In genomic region chr11:22972746-22973526, GRCm38 (mm10) we compare ENCODE assay signal across 8 mouse cellular contexts. TPM values are rescaled to one million over a fixed set of nuclear protein-coding genes. Genes with fewer than 3 reads are reported as not detected.
DNase-seq lines count a peak whose midpoint lies in the region; ATAC-seq and TF ChIP-seq lines count a peak whose summit lies in the region.

No protein-coding gene starts in this region.

- 48% methylated on average over 44 of the region's 46 CpGs for WGBS in forebrain, embryonic 10.5 days
- WGBS in heart, embryonic 15.5 days = 46% methylated on average over 44 of the region's 46 CpGs
- WGBS in liver, embryonic 15.5 days (ENCODE audit: insufficient replicate concordance) = 52% methylated on average over 45 of the region's 46 CpGs
- 50% methylated on average over 44 of the region's 46 CpGs for WGBS in neural tube, embryonic 11.5 days
- WGBS in stomach, embryonic 16.5 days = 43% methylated on average over 44 of the region's 46 CpGs

- peaks cover 43% of the 10 kb centered on the region for H3K36me3 ChIP-seq in E14TG2a.4 (ENCODE audit: insufficient read depth, low read length)
- H3K36me3 ChIP-seq in forebrain, embryonic 10.5 days (replicated peaks) = peaks cover 64% of the 10 kb centered on the region
- H3K36me3 ChIP-seq in heart, embryonic 15.5 days = peaks cover 16% of the 10 kb centered on the region; the same call in 1 of the 2 replicates
- H3K36me3 ChIP-seq in liver, embryonic 15.5 days (replicated peaks) = peaks cover 21% of the 10 kb centered on the region
- no peaks in the 10 kb centered on the region; the same call in 1 of the 2 replicates for H3K36me3 ChIP-seq in neural tube, embryonic 11.5 days (ENCODE audit: control insufficient read depth, insufficient read depth, low read length)
- H3K36me3 ChIP-seq in stomach, embryonic 16.5 days (ENCODE audit: control insufficient read depth, insufficient read depth, low read length) = peaks cover 3% of the 10 kb centered on the region; the same call in 1 of the 2 replicates

- peak overlapping the region; percentile 78 for H3K4me2 ChIP-seq in heart, embryonic 15.5 days
- H3K4me2 ChIP-seq in liver, embryonic 15.5 days = peak overlapping the region; percentile 72
- peak overlapping the region; percentile 71 for H3K4me2 ChIP-seq in neural tube, embryonic 11.5 days (ENCODE audit: low read depth)
- peak overlapping the region; percentile 73 for H3K4me2 ChIP-seq in stomach, embryonic 16.5 days (ENCODE audit: low read depth, low read length)

- no peaks in the 10 kb centered on the region for H3K27me3 ChIP-seq in E14TG2a.4 (ENCODE audit: insufficient read depth, low read length)
- no peaks in the 10 kb centered on the region for H3K27me3 ChIP-seq in forebrain, embryonic 10.5 days (ENCODE audit: poor library complexity, severe bottlenecking)
- H3K27me3 ChIP-seq in heart, embryonic 15.5 days = no peaks in the 10 kb centered on the region
- no peaks in the 10 kb centered on the region for H3K27me3 ChIP-seq in liver, embryonic 15.5 days
- H3K27me3 ChIP-seq in neural tube, embryonic 11.5 days (ENCODE audit: control insufficient read depth, insufficient read depth, low read length) = no peaks in the 10 kb centered on the region
- H3K27me3 ChIP-seq in stomach, embryonic 16.5 days (ENCODE audit: control insufficient read depth, insufficient read depth, low read length) = no peaks in the 10 kb centered on the region

- H3K27ac ChIP-seq in forebrain, embryonic 10.5 days = peak overlapping the region; percentile 84
- peak overlapping the region; percentile 79 for H3K27ac ChIP-seq in heart, embryonic 15.5 days
- H3K27ac ChIP-seq in liver, embryonic 15.5 days (replicated peaks) = peak overlapping the region; percentile 97
- no peak overlapping the region for H3K27ac ChIP-seq in neural tube, embryonic 11.5 days (ENCODE audit: low read depth, low read length)
- peak overlapping the region; percentile 87 for H3K27ac ChIP-seq in stomach, embryonic 16.5 days (ENCODE audit: low read length)

- peak overlapping the region; percentile 53 for H3K9ac ChIP-seq in heart, embryonic 15.5 days
- H3K9ac ChIP-seq in liver, embryonic 15.5 days = peak overlapping the region; percentile 68
- peak overlapping the region; percentile 52 for H3K9ac ChIP-seq in neural tube, embryonic 11.5 days (ENCODE audit: low read length)
- peak overlapping the region; percentile 69 for H3K9ac ChIP-seq in stomach, embryonic 16.5 days (ENCODE audit: low read length)

- peaks cover 31% of the 10 kb centered on the region for H3K4me1 ChIP-seq in E14TG2a.4 (replicated peaks; ENCODE audit: low read depth, low read length)
- H3K4me1 ChIP-seq in forebrain, embryonic 10.5 days = peaks cover 38% of the 10 kb centered on the region
- H3K4me1 ChIP-seq in heart, embryonic 15.5 days (replicated peaks) = peaks cover 13% of the 10 kb centered on the region
- H3K4me1 ChIP-seq in liver, embryonic 15.5 days (replicated peaks) = peaks cover 25% of the 10 kb centered on the region
- H3K4me1 ChIP-seq in neural tube, embryonic 11.5 days (ENCODE audit: control insufficient read depth, insufficient read depth, low read length) = no peaks in the 10 kb centered on the region
- peaks cover 4% of the 10 kb centered on the region; the same call in 1 of the 2 replicates for H3K4me1 ChIP-seq in stomach, embryonic 16.5 days (ENCODE audit: control insufficient read depth, insufficient read depth, low read length)

- DNase-seq in c-Kit-positive CD71-positive TER-119-negative erythroid progenitor cells, embryonic 14.5 days (ENCODE audit: low read depth) = peak; percentile 62
- DNase-seq in forebrain, embryonic 10.5 days (ENCODE audit: extremely low spot score, low spot score) = peak; percentile 73
- DNase-seq in kidney, postnatal 14 days = peak; percentile 89
- DNase-seq in neural tube, embryonic 11.5 days (ENCODE audit: low spot score) = peak; percentile 78

- H3K4me3 ChIP-seq in E14TG2a.4 (replicated peaks; ENCODE audit: low read length) = peak overlapping the region; percentile 84
- peak overlapping the region; percentile 52 for H3K4me3 ChIP-seq in forebrain, embryonic 10.5 days
- peak overlapping the region; percentile 58 for H3K4me3 ChIP-seq in heart, embryonic 15.5 days
- peak overlapping the region; percentile 66 for H3K4me3 ChIP-seq in liver, embryonic 15.5 days (replicated peaks)
- H3K4me3 ChIP-seq in neural tube, embryonic 11.5 days (ENCODE audit: low read depth, low read length) = peak overlapping the region; percentile 40
- peak overlapping the region; percentile 61 for H3K4me3 ChIP-seq in stomach, embryonic 16.5 days (replicated peaks; ENCODE audit: low read length)

- H3K9me3 ChIP-seq in E14TG2a.4 (ENCODE audit: low read length) = peaks cover 89% of the 10 kb centered on the region
- peaks cover 39% of the 10 kb centered on the region for H3K9me3 ChIP-seq in forebrain, embryonic 10.5 days
- H3K9me3 ChIP-seq in heart, embryonic 15.5 days (replicated peaks) = no peaks in the 10 kb centered on the region
- H3K9me3 ChIP-seq in liver, embryonic 15.5 days (replicated peaks) = no peaks in the 10 kb centered on the region
- peaks cover 12% of the 10 kb centered on the region for H3K9me3 ChIP-seq in neural tube, embryonic 11.5 days (ENCODE audit: control insufficient read depth, low read length)
- peaks cover 21% of the 10 kb centered on the region for H3K9me3 ChIP-seq in stomach, embryonic 16.5 days (replicated peaks; ENCODE audit: control insufficient read depth, low read length)

- peak; percentile 51 for ATAC-seq in heart, embryonic 15.5 days (replicated peaks; ENCODE audit: insufficient number of reproducible peaks, insufficient read depth, low FRiP score, low read depth)
- ATAC-seq in liver, embryonic 15.5 days (ENCODE audit: insufficient read depth) = peak; percentile 53
- ATAC-seq in neural tube, embryonic 11.5 days (ENCODE audit: insufficient read depth, low FRiP score, low TSS enrichment) = peak; percentile 69
- peak; percentile 74 for ATAC-seq in stomach, embryonic 16.5 days (ENCODE audit: insufficient read depth, low FRiP score)

- no peak for TF ChIP-seq CTCF in E14TG2a.4 (conservative IDR thresholded peaks at IDR 0.05; ENCODE audit: low read length)

RNA-seq across cellular contexts. Expression of gene Zrsr1, which starts 1.1 kb away (rescaled TPM):
- polyA plus RNA-seq in forebrain, embryonic 10.5 days (2016; fragmentation: Nextera tagmentation; extraction: Ambion mirVana) = 2.4 and 2.8 TPM in 2 replicates
- 2.4 and 2.7 TPM in 2 replicates for polyA plus RNA-seq in heart, embryonic 15.5 days (2015; fragmentation: Nextera tagmentation; extraction: Ambion mirVana)
- 1.9 and 2.6 TPM in 2 replicates for polyA plus RNA-seq in liver, embryonic 15.5 days (2015; fragmentation: Nextera tagmentation; extraction: Ambion mirVana)
- polyA plus RNA-seq in neural tube, embryonic 11.5 days (2014; fragmentation: Nextera tagmentation; extraction: Ambion mirVana) = 4.8 and 5.2 TPM in 2 replicates
- polyA plus RNA-seq in stomach, embryonic 16.5 days (2015; fragmentation: Nextera tagmentation; extraction: Ambion mirVana) = 2.4 and 3.2 TPM in 2 replicates

RNA-seq across cellular contexts. Expression of gene Gm28048, which starts 9.0 kb away (rescaled TPM):
- 4.3 and 4.4 TPM in 2 replicates for polyA plus RNA-seq in forebrain, embryonic 10.5 days (2016; fragmentation: Nextera tagmentation; extraction: Ambion mirVana)
- 6.9 and 10.8 TPM in 2 replicates for polyA plus RNA-seq in heart, embryonic 15.5 days (2015; fragmentation: Nextera tagmentation; extraction: Ambion mirVana)
- polyA plus RNA-seq in liver, embryonic 15.5 days (2015; fragmentation: Nextera tagmentation; extraction: Ambion mirVana) = 8.9 and 9.2 TPM in 2 replicates
- polyA plus RNA-seq in neural tube, embryonic 11.5 days (2014; fragmentation: Nextera tagmentation; extraction: Ambion mirVana) = 5.7 and 5.9 TPM in 2 replicates
- 14.5 and 17.9 TPM in 2 replicates for polyA plus RNA-seq in stomach, embryonic 16.5 days (2015; fragmentation: Nextera tagmentation; extraction: Ambion mirVana)

RNA-seq across cellular contexts. Expression of gene Commd1, which starts 9.2 kb away (rescaled TPM):
- 385 and 388 TPM in 2 replicates for polyA plus RNA-seq in forebrain, embryonic 10.5 days (2016; fragmentation: Nextera tagmentation; extraction: Ambion mirVana)
- polyA plus RNA-seq in heart, embryonic 15.5 days (2015; fragmentation: Nextera tagmentation; extraction: Ambion mirVana) = 291 and 351 TPM in 2 replicates
- 153 and 167 TPM in 2 replicates for polyA plus RNA-seq in liver, embryonic 15.5 days (2015; fragmentation: Nextera tagmentation; extraction: Ambion mirVana)
- polyA plus RNA-seq in neural tube, embryonic 11.5 days (2014; fragmentation: Nextera tagmentation; extraction: Ambion mirVana) = 371 and 372 TPM in 2 replicates
- 324 and 371 TPM in 2 replicates for polyA plus RNA-seq in stomach, embryonic 16.5 days (2015; fragmentation: Nextera tagmentation; extraction: Ambion mirVana)

RNA-seq across cellular contexts. Expression of gene Cct4, which starts 17.4 kb away (rescaled TPM):
- polyA plus RNA-seq in forebrain, embryonic 10.5 days (2016; fragmentation: Nextera tagmentation; extraction: Ambion mirVana) = 422 and 434 TPM in 2 replicates
- 184 and 191 TPM in 2 replicates for polyA plus RNA-seq in heart, embryonic 15.5 days (2015; fragmentation: Nextera tagmentation; extraction: Ambion mirVana)
- polyA plus RNA-seq in liver, embryonic 15.5 days (2015; fragmentation: Nextera tagmentation; extraction: Ambion mirVana) = 114 and 123 TPM in 2 replicates
- 435 and 451 TPM in 2 replicates for polyA plus RNA-seq in neural tube, embryonic 11.5 days (2014; fragmentation: Nextera tagmentation; extraction: Ambion mirVana)
- polyA plus RNA-seq in stomach, embryonic 16.5 days (2015; fragmentation: Nextera tagmentation; extraction: Ambion mirVana) = 226 and 230 TPM in 2 replicates

RNA-seq across cellular contexts. Expression of gene Fam161a, which starts 34.4 kb away (rescaled TPM):
- polyA plus RNA-seq in forebrain, embryonic 10.5 days (2016; fragmentation: Nextera tagmentation; extraction: Ambion mirVana) = 1.8 and 2.2 TPM in 2 replicates
- 0.89 and 2.1 TPM in 2 replicates for polyA plus RNA-seq in heart, embryonic 15.5 days (2015; fragmentation: Nextera tagmentation; extraction: Ambion mirVana)
- 0.59 and 1.4 TPM in 2 replicates for polyA plus RNA-seq in liver, embryonic 15.5 days (2015; fragmentation: Nextera tagmentation; extraction: Ambion mirVana)
- 3.1 and 3.8 TPM in 2 replicates for polyA plus RNA-seq in neural tube, embryonic 11.5 days (2014; fragmentation: Nextera tagmentation; extraction: Ambion mirVana)
- polyA plus RNA-seq in stomach, embryonic 16.5 days (2015; fragmentation: Nextera tagmentation; extraction: Ambion mirVana) = 3.8 and 4.2 TPM in 2 replicates
